Mouse (Mus musculus): ENCODE measurements around the gene Col15a1. TPM values are rescaled to one million over a fixed set of nuclear protein-coding genes. Genes with fewer than 3 reads are reported as not detected.

Gene Col15a1
- not detected for polyA plus RNA-seq (2017; shearing (Covaris generic))

GRCm38 (mm10) chr4:47207969-47208420, at the start of gene Col15a1:
Gene Col15a1 (plus strand): TSS chr4:47208161.

DNA sequence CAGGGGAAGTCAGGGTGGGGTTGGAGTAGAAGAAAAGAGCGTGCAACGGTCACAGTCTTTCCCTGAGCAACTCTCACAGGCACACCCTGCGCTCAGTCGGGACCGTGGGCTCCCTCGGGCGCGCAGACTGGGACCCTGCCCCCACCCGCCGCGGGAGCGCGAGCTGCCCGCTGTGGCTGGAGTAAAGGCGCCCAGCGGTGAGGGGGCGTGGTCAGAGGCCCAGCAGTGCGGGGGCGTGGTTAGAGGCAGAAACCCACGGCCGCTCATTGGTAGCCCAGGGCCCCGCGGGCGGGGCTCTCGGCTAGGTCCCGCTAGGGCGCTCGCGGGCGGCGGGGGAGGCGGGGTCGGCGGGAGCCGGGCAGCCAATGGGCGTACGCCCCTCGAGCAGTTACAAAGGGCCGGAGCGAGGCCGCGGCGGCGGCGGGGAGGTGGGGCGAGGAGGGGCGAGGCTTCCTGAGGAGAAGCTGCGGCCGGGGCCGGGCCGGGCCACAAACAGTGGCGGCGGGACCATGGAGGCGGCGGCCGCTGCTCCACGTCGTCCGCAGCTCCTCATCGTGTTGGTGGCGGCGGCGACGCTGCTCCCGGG, 144.9 kb downstream of the Col15a1 start, which contains the start of gene Tgfbr1:
Gene Tgfbr1, plus strand, starts transcription at position 420 of the 586 bp plus-strand sequence.

Other genes starting within 250 kb of the Col15a1 start
- not detected for gene Gabbr2, start 216.3 kb upstream of the Col15a1 start, polyA plus RNA-seq (2017; shearing (Covaris generic))
- not detected for gene Anks6, start 150.7 kb upstream of the Col15a1 start, polyA plus RNA-seq (2017; shearing (Covaris generic))
- gene Galnt12, start 116.3 kb upstream of the Col15a1 start, polyA plus RNA-seq (2017; shearing (Covaris generic)), result 25.7 TPM
- gene Tgfbr1, start 145.1 kb downstream of the Col15a1 start, polyA plus RNA-seq (2017; shearing (Covaris generic)), result 15.3 TPM

Measured in effector memory CD4-positive, alpha-beta T cell, adult 5 months (primary cell).